Mouse (Mus musculus) adrenal gland, adult (tissue): ENCODE results near the gene Lamp1.

Experiments
- DNase-seq, 2 experiments: peaks; one replicate each; pipeline ENCODE4 v3.0.0; 2022 to 2023; ENCODE audit warnings: low spot score in 1 of 2; ENCODE audit not compliant: inconsistent age in 2 of 2

Lamp1 gene

DNA sequence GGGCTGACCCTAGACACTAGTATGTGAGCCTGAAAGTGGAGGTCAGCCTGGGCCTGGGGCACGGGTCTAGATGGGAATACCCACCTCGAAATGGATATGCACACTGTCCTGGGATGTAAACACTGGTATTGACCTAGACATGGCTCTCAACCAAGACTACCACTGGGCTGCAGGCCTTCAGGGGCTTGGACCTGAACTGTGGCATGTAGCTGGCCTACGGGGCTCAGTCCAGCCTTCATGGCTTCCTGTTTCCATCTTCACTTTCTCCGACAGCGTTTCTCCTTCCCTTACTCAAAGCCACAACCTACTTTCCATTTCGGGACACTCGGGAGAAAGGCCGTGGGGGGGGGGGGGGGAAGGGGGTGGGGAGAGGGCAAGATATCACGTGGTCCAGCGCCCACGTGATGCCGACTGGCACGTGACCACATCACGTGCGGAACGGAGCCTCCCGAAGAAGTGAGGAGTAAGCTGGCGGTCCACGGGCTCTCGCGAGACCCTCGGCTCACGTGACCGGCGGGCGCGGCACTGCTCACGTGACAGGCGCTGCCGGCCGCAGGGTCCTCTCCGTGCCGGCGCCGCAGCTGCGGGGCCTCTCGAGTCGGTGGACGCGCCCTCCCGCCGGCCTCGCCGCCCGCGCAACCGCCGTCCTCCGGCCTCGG, at the start of gene Lamp1:
TSS of gene Lamp1 (plus strand) at position 444 of the 659 bp plus-strand sequence.
- DNase-seq = peak; percentile 99

DNA sequence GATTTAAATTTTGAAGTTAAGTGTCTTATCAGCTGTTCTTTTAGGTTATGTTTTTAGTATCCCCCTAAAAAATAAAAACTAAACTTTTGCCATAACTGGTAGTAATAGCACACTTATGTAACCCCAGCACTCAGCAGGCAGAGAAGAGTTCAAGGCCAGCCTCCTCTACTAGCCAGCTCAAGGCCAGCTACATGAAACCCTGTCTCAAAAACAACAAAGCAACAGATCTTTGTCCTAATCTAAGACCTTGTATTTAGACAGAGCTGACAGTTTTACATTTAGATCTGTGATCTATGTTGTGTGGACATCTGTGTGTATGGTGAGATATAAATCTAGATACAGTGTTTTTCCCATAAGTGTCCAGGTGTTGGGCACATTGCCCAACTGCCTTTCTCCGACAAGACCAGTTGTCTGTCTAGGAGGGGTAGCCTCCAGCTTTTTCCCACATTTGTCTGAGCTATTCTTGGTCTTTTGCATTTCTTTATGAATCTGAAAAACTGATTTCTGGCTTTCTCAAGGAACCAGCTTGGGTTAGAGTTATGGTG, 49.5 kb upstream of the Lamp1 start:
- peak; percentile 72 to 86 for DNase-seq

DNA sequence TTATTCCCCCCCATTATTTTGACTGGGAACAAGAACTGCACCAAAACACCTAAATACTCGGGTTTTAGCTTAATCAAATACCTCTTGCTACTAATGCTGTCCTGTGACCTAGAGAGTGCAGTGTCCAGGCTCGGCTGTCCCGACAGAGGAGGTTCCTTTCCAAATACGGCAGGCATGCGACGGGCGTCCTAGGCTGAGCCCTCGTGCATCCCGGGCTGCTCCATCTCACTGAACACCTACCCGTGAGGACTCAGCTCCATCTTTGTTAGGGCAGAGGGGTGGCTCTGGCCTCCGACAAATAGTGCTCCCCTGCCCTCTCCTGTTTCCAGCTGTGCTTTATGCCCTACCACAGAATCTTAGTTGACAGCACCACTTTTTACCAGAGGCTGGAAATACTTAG, 47.0 kb upstream of the Lamp1 start:
- no peak for DNase-seq

DNA sequence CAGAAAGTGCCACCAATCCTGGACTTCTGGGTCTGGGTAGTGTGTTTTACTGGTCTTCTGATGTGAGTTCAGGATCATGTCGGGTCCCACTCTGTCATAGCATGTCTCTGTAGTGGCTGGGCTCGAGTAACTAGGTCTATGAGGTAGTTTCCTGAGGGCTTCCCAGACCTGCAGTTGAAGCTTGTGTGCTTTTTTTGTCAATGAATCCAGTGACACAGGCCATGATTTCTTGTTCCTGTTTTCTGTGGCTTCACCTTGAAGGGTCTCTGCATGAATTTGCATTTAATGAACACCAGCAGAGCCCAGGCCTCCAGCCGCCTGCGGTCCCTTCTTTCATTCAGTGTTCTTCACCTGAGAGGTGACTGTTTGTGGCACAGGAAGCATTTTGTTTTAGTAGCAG, 45.7 kb upstream of the Lamp1 start:
- no peak for DNase-seq

DNA sequence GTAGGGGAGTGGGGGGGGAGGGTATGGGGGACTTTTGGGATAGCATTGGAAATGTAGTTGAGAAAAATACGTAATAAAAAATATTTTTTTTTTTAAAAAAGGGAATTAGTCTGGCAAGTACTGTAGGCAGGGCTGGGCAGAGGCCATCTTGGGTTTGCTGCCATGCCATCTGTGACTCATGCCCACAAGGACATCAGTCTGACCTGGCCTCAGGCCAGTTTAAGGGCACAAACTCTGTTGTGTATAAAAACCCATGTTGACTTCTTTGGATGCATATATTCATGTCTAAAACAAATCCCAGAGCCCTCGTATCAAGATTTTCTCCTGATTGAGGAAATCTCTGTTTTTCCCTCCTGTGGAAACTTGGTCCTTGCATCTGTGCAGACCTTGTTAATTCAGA, 41.9 kb upstream of the Lamp1 start:
- DNase-seq = peak; percentile 82 to 92

DNA sequence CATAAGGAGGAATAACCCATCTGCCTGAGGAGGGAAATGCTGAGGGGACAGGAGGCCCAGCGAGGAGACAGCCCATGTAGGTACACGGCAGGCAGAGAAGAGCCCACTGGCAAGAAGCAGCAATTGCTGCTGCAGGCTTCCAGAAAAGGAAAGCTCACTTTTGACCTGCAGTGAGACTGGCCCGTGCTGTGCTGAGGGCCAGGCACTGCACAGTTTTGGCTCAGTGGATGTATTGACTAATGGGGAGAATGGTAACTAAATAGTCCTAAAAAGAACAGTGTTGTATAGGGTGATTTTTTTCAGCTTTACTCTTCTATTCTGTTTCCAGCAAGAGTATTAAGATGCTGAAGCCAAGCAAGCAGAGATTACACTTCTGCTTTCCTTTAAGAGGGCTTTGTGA, 40.4 kb upstream of the Lamp1 start:
- DNase-seq = no peak

DNA sequence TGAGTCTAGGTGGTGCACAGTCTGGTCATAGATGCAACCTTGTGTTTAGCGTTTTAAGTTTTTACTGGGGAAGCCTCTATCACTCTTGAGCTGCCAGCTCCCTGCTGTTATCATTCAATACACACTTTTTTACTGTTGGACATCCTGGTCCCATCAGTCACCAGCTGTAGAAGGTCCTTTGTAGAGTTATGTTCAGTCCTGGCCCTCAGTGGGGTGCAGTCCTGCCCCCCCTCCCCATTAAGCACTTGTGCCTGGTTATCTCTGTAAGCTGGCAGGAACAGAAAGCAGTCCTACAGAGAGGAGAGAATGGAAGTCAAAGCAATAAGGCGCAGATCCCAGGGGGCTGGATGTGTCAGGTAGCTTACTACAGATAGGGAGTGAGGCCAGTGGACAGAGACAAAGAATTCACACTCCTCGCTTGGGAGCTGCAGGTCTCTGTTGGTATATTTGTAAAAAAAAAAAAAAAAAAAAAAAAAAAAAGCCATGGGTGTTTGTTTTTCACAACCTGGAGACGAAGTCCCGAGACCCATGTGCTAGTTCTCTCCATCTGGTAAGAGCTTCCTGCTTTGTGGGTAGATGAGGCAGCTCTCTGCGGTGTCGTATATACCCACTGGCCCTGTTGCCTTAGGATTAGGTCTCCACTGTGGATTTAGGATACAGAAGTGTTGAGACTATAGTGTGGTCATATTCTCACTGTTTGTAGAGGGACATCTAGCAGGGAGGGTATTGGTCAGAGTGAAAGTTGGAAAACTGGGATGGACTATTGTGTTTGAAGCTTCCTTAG, 37.9 kb upstream of the Lamp1 start:
- no peak for DNase-seq

DNA sequence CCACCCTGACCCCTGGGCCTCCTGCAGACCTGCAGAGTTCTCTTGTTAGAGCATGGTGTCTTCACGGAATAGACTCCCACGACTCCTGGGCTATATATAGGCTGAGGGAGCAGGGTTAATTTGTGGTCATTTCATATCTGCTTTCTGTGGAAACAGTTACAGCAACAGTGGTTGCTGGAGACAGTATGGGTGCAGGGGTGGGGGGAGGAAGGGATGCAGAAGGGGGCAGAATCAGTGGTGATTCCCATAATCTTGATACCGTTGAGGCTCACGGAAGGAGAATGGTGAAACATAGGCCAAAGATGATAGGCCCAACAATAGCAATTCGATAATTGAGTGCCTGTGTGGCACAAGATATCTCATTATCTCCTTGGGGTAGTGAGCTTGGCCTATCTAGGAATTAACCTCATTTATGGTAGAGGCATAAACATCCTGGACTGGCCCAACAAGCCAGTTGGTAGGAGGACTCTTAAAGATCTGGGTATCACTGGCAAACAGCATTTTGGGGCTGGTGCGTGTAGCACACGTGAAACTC, 36.0 kb upstream of the Lamp1 start:
- DNase-seq = no peak

DNA sequence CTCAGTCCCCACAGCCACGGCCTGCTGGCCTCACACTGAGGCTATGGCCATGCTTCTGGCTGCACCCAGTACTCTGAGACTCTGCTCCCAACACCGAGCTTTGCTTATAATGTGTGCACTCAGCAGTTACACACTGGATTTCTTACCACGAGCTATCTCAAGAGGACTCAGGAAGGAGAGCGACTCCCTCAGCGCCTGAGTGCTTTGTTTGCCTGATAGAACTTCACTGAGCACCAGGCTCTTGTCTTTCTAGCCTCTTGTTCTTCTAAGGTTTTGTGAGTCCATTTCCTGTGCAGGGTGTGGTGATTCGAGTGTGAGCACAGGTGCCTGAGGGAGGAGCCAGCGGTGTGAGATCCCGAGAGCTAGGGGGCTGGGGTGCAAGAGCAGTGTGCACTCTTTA, 34.1 kb upstream of the Lamp1 start:
- DNase-seq = no peak

DNA sequence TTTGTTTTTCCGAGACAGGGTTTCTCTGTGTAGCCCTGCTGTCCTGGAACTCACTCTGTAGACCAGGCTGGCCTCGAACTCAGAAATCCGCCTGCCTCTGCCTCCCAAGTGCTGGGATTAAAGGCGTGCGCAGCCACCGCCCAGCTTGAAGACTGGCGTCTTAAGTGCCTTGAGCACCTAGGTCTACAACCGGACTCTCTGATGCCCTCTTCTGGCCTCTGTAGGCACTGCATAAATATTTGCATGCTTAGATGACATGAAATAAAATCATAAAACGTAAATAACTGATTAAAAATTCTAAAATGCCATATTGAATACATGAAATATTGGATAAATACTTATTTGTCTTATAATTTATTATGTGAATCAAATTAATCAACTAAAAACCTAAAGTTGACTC, 26.7 kb upstream of the Lamp1 start:
- DNase-seq = peak; percentile 46 to 85

DNA sequence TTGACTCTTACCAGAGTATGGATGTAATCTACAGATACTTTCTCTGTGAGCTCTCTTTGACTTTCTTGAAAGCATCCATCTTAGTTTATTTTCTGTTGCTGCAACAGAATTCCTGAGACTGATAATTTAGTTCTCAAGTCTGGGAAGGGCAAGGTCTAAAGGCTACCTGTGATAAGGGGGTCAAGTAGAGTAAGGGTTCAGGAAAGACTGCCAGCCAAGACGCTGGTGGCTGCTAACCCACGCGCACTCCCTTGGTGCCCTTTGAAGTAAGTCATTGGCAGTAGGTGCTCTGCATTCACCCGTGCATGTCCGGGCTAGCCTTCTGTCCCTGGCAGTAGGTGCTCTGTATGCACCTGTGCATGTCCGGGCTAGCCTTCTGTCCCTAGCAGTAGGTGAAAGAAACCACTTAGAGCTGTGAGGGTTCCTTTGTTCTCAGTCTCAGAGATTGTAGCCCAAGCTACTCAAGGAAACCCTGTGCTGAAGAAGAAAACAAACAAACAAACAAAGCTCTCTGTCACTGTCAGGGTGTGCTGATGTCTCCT, 19.2 kb upstream of the Lamp1 start:
- no peak for DNase-seq

DNA sequence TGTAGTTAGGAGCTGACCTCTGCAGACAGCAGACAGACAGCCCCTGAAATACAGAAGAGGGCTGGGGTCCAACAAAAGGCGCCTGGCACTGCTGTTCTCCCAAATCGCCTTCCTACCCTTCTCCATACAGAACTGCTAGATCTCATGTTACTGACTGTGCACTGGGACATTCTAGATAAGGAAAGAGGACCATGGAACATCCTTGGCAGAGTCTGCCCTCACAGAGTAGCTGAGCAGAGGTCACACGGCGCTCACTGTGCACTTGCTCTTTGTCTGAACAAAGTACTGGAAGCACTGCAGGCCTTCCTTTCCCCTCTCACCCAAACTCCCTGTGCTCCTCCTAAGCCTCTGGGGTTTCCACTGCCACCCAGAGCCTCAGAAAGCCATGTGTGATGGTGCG, 17.3 kb upstream of the Lamp1 start:
- no peak for DNase-seq

DNA sequence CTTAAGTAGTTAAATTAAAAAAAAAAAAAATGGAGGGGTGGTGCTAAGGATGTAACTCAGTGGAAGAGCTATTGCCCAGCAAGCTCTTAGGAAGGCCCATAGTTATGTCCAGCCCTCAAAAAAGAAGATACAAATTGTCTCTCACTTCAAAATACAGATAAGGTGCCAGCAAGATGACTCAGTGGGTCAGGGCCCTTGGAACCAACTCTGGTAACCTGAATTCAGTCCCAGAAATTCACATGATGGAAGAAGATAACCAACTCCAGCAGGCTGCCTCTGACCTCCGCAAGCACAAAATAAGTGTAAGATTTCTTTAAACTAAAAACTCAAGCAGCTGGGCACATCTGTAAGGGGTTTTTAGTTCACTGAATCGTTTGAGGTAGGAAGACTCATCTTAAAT, 10.5 kb upstream of the Lamp1 start:
- peak; percentile 64 to 84 for DNase-seq

DNA sequence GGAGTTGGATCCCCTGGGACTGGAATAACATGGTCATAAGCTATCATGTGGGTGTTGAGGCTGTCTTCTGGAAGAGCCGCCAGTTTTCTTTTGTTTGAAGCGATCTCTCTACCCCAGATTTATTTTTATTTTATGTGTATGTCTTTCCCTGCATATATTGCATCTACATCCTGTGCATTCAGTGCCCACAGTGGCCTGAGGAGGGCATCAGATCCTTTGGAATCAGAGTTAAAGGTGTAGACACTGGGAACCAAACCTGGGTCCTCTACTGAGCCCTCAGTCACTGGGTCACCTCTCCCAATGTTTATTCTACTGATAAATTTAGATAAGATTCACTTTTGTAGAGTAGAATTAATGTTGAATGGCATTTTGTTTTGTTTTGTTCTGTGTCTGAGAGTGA, 9.7 kb upstream of the Lamp1 start:
- no peak for DNase-seq

DNA sequence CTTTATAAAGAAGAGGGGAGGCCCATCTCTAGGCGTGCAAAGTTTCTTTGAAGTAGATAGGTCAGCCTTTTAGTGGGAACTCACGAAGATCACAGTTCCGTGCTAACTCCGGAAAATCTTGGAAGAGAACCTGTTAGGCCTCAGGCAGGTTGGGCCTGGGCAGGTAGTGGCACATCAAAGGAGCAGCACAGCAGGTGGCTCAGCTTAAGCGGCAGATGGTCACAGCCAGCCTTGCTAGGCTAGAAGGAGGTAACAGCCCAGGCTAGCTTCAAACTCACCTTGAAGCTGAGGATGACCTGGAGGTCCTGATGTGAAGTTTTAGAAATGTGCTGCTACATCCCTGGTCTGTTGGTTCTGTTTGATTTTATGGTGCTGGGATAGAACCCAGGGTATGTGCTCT, 9.1 kb upstream of the Lamp1 start:
- no peak for DNase-seq

DNA sequence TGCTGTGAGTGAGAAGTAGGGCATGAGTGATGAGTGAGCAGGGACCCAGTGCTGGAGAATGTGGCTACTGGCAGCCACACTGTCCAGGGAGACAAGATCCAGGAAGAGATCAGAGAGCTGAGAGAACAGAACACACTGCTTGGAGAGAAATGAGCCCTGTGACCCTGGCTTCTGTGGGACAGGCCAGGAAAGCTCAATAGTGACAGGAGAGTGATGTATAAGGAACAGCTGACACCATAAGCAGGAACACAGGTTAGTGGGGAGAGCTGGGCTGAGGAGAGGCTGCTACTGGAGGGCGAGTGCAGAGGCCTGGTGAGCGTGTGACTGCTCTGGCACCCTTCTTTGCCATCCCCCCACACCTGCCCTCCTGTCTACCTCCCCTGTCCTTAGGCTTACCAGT, 8.0 kb upstream of the Lamp1 start:
- no peak for DNase-seq

DNA sequence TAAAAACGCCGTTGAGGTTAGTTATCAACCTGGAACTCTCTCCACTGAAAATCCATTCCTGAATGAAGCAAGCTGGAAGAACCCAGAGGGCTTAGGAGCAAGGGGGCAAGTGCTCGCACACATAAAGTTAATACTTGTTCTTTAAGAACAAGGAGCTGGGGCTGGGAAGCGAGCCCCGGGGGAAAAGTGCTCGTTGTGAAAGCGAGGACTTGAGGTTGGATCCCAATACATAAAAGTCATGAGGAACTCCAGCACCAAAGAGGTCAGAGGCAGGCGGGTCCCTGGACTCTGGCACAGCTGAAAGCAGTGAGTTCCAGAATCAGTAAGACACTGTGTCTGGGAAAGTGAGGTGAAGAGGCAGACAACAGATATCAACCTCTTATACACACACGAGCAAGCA, 4.9 kb upstream of the Lamp1 start:
- DNase-seq = peak in 1 of 2 experiments; percentile 59

DNA sequence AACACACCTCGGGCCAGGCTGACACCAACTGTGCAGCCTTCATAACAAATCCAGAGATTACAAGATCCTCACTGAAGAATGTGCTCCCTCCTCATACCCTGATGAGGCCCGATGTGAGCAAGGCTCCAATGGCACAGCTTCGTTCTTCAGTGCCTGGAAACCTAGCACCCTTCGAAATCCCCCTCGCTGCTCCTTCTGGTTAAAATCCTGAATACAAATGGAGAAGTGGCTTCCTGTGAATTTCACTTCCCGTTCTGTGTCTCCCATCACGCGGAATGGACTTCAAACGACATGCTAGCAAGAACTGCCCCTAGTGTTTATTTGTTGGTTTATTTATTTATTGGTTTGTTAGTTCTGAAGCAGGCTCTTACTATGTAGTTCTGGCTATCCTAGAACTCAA, 3.6 kb upstream of the Lamp1 start:
- DNase-seq = no peak

DNA sequence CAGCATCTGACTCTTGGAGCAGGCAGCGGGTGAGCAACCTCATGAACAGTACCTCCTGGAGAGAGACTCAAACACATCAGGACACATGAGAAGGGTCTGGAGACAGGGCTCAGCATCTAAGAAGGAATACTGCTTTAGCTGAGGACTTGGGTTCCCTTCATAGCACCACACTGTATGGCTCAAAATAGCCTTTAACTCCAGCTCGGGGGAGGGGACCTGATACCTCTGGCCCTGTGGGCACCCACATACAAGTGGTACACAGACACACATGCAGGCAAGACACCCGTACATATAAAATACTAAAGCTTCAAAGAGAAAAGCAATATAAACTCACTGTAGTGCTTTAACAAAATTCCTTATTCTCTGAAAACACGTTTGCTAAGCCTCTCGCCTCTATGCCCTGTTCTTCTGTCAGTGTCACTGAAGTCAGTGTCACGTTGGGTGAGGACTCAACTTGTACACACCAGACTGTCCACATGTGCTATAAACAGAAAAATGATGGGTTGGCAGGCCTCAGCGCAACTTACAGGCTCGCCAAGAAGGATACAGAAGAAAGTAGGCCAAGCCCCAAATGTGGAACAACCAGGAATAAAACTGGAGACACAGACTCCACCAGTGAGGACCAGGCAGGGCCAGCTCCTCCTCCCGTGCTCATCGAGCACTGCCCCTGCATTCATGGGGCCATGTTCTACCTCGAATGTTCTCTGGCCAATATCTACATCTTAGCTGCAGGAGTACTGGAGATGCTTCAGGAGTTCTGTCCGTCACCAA, 2.4 kb upstream of the Lamp1 start:
- no peak for DNase-seq

DNA sequence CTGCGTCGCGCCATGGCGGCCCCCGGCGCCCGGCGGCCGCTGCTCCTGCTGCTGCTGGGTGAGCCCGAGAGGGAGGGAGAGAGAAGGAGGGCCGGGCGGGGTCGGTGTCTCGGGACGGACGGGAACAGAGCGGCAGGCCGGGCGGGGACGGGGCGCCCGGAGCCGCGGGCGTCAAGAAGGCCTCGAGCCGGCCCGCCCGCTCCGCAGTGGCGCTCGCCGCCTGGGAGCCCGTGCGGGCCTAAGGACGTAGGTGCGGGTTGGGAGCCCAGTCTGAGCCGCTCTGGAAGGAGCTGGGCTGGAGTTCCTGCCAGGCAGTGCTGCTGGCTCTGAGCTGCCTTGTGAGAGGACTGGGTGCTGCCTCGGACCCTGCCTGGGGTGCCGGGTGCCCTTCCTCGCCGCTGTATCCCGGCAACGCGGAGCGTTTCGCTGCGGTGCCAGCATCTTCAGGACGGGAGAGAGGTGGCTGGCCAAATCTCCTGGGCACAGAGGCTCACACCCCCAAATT, 468 bp downstream of the Lamp1 start:
- DNase-seq = no peak

DNA sequence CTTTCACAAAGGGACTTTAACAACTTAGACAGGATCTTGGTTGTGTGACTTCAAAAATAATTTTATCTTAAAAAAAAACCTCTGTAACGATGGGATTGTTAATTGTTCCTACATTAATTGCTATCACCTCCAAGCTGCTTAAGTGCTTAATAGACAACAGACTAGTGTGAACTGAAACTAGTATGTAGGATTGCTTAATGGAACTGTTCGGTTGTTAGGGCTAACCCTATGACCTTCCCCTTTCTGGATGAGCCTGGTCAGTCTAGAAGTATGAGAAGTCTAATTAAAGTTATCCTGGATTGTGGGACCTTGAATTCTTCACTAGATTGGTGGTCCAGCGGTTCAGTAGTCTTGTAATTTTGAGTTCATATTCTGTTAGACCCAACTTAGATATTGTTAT, 1.7 kb downstream of the Lamp1 start:
- no peak for DNase-seq
